Mouse (Mus musculus) kidney, adult 9 months (tissue): ENCODE measurements at regions not wholly inside any gene's neighbourhood (a gene's known extent, or its start where the extent isn't known, plus 50 kb on each side); places are given as distances from the start of the nearest gene placed in this dataset.

Experiments
- DNase-seq: peaks from one replicate; pipeline ENCODE4 v3.0.0; 2022

- DNase-seq, result no peak
These were observed 184.5 kb upstream of the Acvr2a start for GRCm38 (mm10) chr2:48629106-48630050.

GRCm38 (mm10) chr2:48634456-48635174, 179.3 kb upstream of the Acvr2a start:
- peak; percentile 19 for DNase-seq

GRCm38 (mm10) chr2:48636108-48636507, 177.8 kb upstream of the Acvr2a start:
- DNase-seq, result no peak

DNA sequence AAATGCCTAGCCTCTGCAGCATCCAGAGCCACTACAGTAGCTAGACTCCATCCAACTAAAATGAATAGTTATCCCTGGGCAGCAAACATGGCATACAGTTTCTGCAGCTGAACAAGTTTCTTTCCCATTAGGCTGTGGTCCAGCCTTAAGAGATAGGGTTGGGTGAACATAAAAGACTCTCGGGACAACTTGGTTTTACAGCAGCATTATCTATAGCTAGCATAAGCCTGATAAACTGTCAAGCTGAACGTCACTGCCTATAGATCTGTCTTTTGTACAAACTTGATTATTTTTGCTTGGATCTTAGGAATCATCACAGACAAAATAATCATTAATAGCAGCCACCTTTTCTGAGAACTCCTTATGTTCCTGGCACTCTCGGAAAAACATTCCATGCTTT, 169.8 kb upstream of the Acvr2a start:
- no peak for DNase-seq

GRCm38 (mm10) chr2:48650281-48650680, 163.6 kb upstream of the Acvr2a start:
- no peak for DNase-seq

GRCm38 (mm10) chr2:48661222-48661621, 152.7 kb upstream of the Acvr2a start:
- no peak for DNase-seq

- DNase-seq, result no peak
These were observed 148.8 kb upstream of the Acvr2a start for GRCm38 (mm10) chr2:48665103-48665502.

GRCm38 (mm10) chr2:48689098-48689497, 124.8 kb upstream of the Acvr2a start:
- no peak for DNase-seq

GRCm38 (mm10) chr2:48694509-48694908, 119.4 kb upstream of the Acvr2a start:
- DNase-seq, result no peak

DNA sequence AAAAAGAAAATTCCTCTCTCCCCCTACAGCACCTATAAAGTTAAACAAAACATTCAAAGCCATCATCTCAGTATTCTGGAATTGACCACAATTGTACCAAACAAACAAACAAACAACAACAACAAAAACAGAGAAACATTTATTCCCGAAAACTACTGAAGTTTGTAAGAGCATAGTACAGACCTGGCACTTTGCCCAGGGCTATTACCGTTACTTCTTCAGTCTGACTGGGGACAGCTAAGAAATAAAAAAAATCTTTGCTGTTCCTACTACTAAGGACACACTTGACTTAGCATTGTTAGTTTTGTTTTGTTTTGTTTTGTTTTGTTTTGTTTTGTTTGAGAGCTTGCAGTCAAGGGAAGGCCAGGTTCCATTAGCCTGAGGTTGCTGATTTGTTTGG, 113.0 kb upstream of the Acvr2a start:
- DNase-seq, result peak; percentile 8

DNA sequence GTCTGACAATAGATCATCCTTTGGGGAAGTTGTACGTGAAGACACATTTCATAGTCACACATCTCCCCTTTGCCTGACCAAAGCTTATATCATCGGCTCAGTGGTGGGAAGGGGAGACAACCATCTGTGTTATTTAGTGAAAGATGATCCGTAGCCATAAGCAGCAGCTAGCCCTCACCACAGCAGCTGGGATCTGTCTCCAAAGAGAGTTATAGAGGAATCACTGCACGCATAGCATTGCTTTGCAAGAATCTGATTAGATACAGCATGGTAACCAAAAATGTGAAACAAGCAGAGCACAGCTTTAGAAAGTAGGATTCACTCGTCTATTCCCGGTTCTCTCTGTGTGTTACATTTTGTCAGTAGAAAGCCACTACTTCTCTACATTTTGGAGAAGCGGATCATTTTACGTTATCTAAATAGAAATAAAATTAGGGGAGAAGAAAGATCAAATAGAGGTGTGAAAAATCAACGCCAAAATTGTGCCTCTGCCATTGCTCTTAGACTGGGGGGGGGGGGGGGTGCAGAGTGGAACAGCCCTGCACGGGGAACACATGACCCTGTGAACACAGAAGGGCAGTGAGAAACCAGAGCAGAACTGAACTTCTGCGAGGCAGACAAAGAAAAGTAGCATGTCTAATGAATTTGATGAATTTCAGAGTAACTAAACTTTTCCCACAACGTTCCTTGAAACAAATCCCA, 108.7 kb upstream of the Acvr2a start:
- DNase-seq, result no peak

- DNase-seq, result no peak
These were observed 108.1 kb upstream of the Acvr2a start for GRCm38 (mm10) chr2:48705805-48706150.

- DNase-seq, result no peak
These were observed 107.7 kb upstream of the Acvr2a start for GRCm38 (mm10) chr2:48706188-48706587.

DNA sequence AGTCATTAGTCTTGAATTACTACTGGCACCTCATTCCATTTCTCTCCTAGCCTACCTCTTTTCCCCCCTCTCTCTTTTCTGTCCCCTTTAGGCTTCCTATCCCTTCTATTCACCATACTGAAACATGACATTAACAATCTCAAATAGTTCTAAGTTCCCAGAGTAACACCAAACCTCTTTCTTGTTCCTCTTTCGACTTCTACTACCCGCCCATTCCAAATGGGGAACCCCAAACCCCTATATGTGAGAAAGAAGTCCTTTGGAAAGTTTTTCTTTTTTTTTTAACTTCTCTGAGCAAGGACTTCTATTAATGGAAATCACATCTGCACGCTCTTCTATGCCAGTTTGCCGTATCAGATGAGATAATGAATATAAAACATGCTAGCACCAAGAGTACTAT, 97.7 kb upstream of the Acvr2a start:
- no peak for DNase-seq

DNA sequence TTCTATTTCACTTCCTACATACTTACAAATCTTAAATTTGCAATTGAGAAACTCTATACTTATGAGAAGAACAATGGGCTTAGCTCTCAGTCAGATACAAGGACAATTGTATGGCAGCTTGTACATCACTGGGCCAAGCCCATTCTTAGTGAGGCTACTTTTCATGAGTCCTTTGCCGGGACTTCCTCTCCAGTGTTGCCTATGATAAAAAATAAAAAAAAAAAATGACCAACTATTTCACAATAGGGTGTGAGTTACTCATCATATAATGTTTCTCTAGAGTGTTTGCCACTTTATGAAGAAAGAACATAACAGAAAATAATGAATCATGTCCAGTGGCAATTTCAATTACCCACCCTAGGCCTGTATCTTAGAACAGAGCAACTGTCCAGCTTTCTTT, 96.1 kb upstream of the Acvr2a start:
- DNase-seq, result no peak

GRCm38 (mm10) chr2:48718261-48718660, 95.6 kb upstream of the Acvr2a start:
- DNase-seq, result no peak

GRCm38 (mm10) chr2:48730780-48731179, 83.1 kb upstream of the Acvr2a start:
- no peak for DNase-seq

DNA sequence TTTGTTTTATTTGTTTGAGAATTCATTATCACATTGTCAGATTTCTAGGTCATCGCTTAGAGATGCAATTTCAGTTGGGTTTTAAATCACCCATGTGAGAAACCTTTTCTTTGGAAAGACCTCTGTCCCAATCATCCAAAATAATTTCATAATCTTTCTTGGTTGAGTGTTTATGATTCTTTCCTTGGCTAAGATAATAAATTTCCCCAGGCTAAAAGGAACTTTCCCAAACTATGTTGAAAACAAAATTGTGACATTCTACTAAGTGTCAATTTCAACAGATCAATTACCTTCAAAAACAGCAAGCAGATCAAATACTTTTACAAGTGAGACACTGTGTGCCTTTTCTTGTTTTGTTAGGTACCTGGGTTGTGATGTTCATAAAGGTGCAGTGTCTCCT, 80.0 kb upstream of the Acvr2a start:
- DNase-seq, result no peak

DNA sequence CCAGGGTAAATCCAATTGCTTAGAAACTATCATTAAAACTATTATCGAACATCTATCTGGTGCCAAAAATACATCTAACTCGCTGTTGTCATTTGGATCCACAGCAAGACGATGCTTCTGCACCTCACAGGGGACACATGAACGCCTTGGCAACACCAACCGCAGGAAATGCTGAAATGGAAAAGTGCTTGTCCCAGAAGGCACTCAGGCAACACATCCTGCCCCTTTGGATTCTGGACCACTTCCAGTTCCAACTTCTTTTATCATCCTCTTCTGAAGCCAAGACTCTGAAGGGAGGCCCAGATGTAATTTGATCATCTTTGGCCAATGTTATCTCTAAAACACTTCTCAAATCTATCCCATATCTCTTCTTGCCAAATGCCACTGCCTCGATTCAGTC, 79.4 kb upstream of the Acvr2a start:
- DNase-seq, result peak; percentile 32

DNA sequence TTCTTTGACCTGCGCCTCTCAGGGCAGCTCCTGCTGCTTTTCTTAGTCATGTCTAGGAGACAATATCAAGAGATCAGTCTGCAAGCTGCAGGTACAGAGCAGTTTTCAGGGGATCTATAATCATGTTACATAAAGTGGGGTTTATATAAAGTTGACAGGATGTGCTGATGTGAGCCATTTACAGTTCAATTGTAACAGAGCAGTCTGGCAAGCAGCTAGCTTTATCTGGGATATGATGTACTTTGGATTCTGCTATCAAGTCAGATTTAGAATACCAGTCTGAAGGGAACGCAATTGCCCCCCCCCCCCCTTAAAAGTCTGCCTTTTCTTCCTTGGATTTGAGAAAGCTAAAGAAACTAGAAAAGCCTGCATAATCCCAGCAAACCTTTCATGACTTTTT, 77.6 kb upstream of the Acvr2a start:
- DNase-seq, result no peak
